In the genomic region with DNA sequence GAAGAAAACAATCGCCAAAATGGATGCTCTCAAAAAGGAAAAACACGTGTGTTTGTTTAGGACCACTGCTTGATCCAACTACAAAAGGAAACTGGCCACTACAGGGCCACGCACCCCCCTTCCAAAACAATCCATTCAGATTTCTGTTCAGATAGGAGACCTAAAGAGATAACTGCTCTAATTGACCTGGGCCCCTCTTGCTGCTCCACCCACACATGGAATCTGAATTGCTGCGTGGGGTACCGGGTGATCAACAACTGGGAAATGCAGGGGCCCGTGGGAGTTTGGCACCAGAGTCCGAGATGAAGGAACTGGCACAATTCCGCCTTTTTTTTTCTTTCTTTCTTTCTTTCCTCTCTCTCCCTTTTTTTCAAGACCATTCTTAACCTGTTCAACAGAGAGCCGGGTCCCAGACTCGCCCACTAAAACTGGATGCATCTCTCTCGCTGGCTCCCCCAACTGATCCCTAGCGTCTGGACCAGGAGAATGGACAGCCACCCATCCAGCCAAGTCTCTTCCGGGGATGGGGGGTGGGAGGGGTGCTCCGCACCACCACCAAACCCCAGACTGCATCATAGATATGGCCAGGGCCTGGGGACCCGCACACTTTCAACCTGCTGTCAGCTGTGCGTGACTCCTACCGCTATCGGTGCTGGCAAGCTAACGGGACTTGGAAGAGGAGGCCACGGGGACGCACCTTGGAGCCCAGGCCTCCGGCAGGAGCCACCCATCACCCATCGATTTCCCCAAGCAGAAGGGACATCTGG, we compare ENCODE assay signal across 7 mouse cellular contexts. TPM values are rescaled to one million over a fixed set of nuclear protein-coding genes. Genes with fewer than 3 reads are reported as not detected.
DNase-seq lines count a peak whose midpoint lies in the region; ATAC-seq and TF ChIP-seq lines count a peak whose summit lies in the region.

No protein-coding gene starts in this region.

- no peak for DNase-seq in lung, embryonic 14.5 days
- no peak for DNase-seq in lung, postnatal 36 days
- no peak for DNase-seq in spleen, postnatal 14 days (ENCODE audit: low spot score in 2 of 2)
- no peak for DNase-seq in layer of hippocampus, postnatal 10 days (ENCODE audit: low spot score in 2 of 2)

- H3K36me3 ChIP-seq in lung, embryonic 14.5 days (ENCODE audit: insufficient read depth): no peaks in the 10 kb centered on the region
- no peaks in the 10 kb centered on the region for H3K36me3 ChIP-seq in embryonic facial prominence, embryonic 13.5 days
- no peaks in the 10 kb centered on the region for H3K36me3 ChIP-seq in hindbrain, embryonic 16.5 days (ENCODE audit: control insufficient read depth, insufficient read depth, low read length)
- H3K36me3 ChIP-seq in myocyte (ENCODE audit: control insufficient read depth, insufficient read depth): no peaks in the 10 kb centered on the region

- peak overlapping the region; percentile 88 for H3ac ChIP-seq in myocyte (ENCODE audit: control insufficient read depth, insufficient read length)

- peak overlapping the region; percentile 93 for H3K4me2 ChIP-seq in lung, embryonic 14.5 days
- H3K4me2 ChIP-seq in embryonic facial prominence, embryonic 13.5 days: peak overlapping the region; percentile 84
- peak overlapping the region; percentile 90 for H3K4me2 ChIP-seq in hindbrain, embryonic 16.5 days (ENCODE audit: low read length)
- peak overlapping the region; percentile 84 for H3K4me2 ChIP-seq in myocyte (ENCODE audit: low read depth)

- H3K9me3 ChIP-seq in lung, embryonic 14.5 days (ENCODE audit: low read depth, low read length): no peaks in the 10 kb centered on the region
- H3K9me3 ChIP-seq in embryonic facial prominence, embryonic 13.5 days: no peaks in the 10 kb centered on the region
- no peaks in the 10 kb centered on the region for H3K9me3 ChIP-seq in hindbrain, embryonic 16.5 days (ENCODE audit: control insufficient read depth, low read length)

- H3K9ac ChIP-seq in lung, embryonic 14.5 days: no peak overlapping the region
- H3K9ac ChIP-seq in embryonic facial prominence, embryonic 13.5 days: peak overlapping the region; percentile 95
- no peak overlapping the region for H3K9ac ChIP-seq in hindbrain, embryonic 16.5 days (ENCODE audit: low read depth, low read length)

- no peak for TF ChIP-seq CTCF in lung, embryonic 14.5 days (IDR thresholded peaks at IDR 0.05; ENCODE audit: low read depth)

- H3K27me3 ChIP-seq in lung, embryonic 14.5 days (ENCODE audit: insufficient read depth, low read length): peaks cover 70% of the 10 kb centered on the region
- peaks cover 24% of the 10 kb centered on the region for H3K27me3 ChIP-seq in embryonic facial prominence, embryonic 13.5 days
- H3K27me3 ChIP-seq in hindbrain, embryonic 16.5 days (replicated peaks; ENCODE audit: control insufficient read depth, insufficient read depth, low read length): peaks cover 28% of the 10 kb centered on the region
- no peaks in the 10 kb centered on the region for H3K27me3 ChIP-seq in myocyte (ENCODE audit: control insufficient read depth, insufficient read depth, insufficient read length)

- no peak overlapping the region for H3K27ac ChIP-seq in lung, embryonic 14.5 days (ENCODE audit: low read depth)
- peak overlapping the region; percentile 96 for H3K27ac ChIP-seq in embryonic facial prominence, embryonic 13.5 days
- no peak overlapping the region for H3K27ac ChIP-seq in hindbrain, embryonic 16.5 days (ENCODE audit: low read depth, low read length)

- ATAC-seq in lung, embryonic 14.5 days (ENCODE audit: insufficient read depth): no peak
- no peak for ATAC-seq in embryonic facial prominence, embryonic 13.5 days (ENCODE audit: insufficient number of reproducible peaks, insufficient read depth, low FRiP score, low TSS enrichment, low read depth)
- ATAC-seq in hindbrain, embryonic 16.5 days: no peak

- 0 out of 2 replicates have a peak, but pooled peaks cover 4% of the 10 kb centered on the region for H3K4me1 ChIP-seq in lung, embryonic 14.5 days (ENCODE audit: insufficient read depth)
- peaks cover 31% of the 10 kb centered on the region for H3K4me1 ChIP-seq in embryonic facial prominence, embryonic 13.5 days
- H3K4me1 ChIP-seq in hindbrain, embryonic 16.5 days (ENCODE audit: control insufficient read depth, insufficient read depth, low read depth, low read length): peaks cover 31% of the 10 kb centered on the region

- peak overlapping the region; percentile 64 for H3K4me3 ChIP-seq in lung, embryonic 14.5 days (ENCODE audit: low read depth, low read length)
- peak overlapping the region; percentile 77 for H3K4me3 ChIP-seq in embryonic facial prominence, embryonic 13.5 days
- H3K4me3 ChIP-seq in hindbrain, embryonic 16.5 days (ENCODE audit: low read length): peak overlapping the region; percentile 78
- peak overlapping the region; percentile 98 for H3K4me3 ChIP-seq in myocyte

- TF ChIP-seq POLR2A in myocyte (IDR thresholded peaks at IDR 0.05; ENCODE audit: insufficient read length, low read depth): no peak

- 8% methylated on average over 23 of the region's 23 CpGs for WGBS in lung, embryonic 14.5 days
- 2% methylated on average over 23 of the region's 23 CpGs for WGBS in embryonic facial prominence, embryonic 13.5 days
- WGBS in hindbrain, embryonic 16.5 days: 4% methylated on average over 23 of the region's 23 CpGs

- peaks cover 83% of the 10 kb centered on the region for H3K79me2 ChIP-seq in myocyte (ENCODE audit: control insufficient read depth, insufficient read depth)

TF ChIP-seq in myocyte, 11 proteins besides CTCF, POLR2A, EP300 and RAD21:
- TF ChIP-seq MYOG (IDR thresholded peaks at IDR 0.05; ENCODE audit: control insufficient read depth in 1 of 3, insufficient read depth in 1 of 3, insufficient read length in 2 of 3, low read depth in 2 of 3) (no peak), POLR2AphosphoS2 (IDR thresholded peaks at IDR 0.05; ENCODE audit: insufficient read length, low read depth) (no peak)

RNA-seq across cellular contexts. Expression of a gene that starts 43.2 kb away (rescaled TPM):
- polyA plus RNA-seq in lung, embryonic 14.5 days (2014; fragmentation: Nextera tagmentation; extraction: Ambion mirVana): 21.1 and 23.1 TPM in 2 replicates
- 24.5 and 25.4 TPM in 2 replicates for polyA plus RNA-seq in embryonic facial prominence, embryonic 13.5 days (2015; fragmentation: Nextera tagmentation; extraction: Ambion mirVana)
- polyA plus RNA-seq in hindbrain, embryonic 16.5 days (2015; fragmentation: Nextera tagmentation; extraction: Ambion mirVana): 24.2 and 27.3 TPM in 2 replicates
- 30.9 TPM for polyA plus RNA-seq in myocyte (2012; fragmentation: generic; extraction: Trizol)
- 10 to 100 TPM; 14.4 to 16.6 TPM for total RNA-seq in layer of hippocampus, postnatal 10 days (2021)
